Mouse (Mus musculus) kidney, adult 2 months (tissue): Measurements from ENCODE around the gene Lmod2.

Experiments
- CTCF ChIP-seq: fragments of 200-500 bp; conservative IDR thresholded peaks from 2 replicates; pipeline ENCODE4 v1.5.1; 2011; ENCODE audit warnings: low read depth, mild to moderate bottlenecking, control low read depth, low read length, moderate library complexity, mixed read lengths; ENCODE audit not compliant: insufficient read depth, insufficient read length
- POLR2A ChIP-seq: fragments of 200-500 bp; IDR thresholded peaks from one replicate; pipeline ENCODE4 v1.6.1; 2011; ENCODE audit warnings: low read depth, low read length, control low read depth

GRCm38 (mm10) chr6:24586885-24587284 lies 10.7 kb upstream of the Lmod2 start:
- no peak for TF ChIP-seq CTCF
- no peak for TF ChIP-seq POLR2A
